Mouse (Mus musculus): Measurements from ENCODE around the gene Epha2. TPM values are rescaled to one million over a fixed set of nuclear protein-coding genes. Genes with fewer than 3 reads are reported as not detected.

Gene Epha2
- polyA plus RNA-seq, 1 experiment, result 16.7 TPM

- TF ChIP-seq POLR2A (IDR thresholded peaks at IDR 0.05; ENCODE audit: low read depth, low read length), result no peak
- Histone ChIP-seq H3K4me1 (ENCODE audit: control insufficient read depth, insufficient read depth, low read length) (peaks cover 9% of the 10 kb centered on the region), H3K4me3 (ENCODE audit: insufficient read depth, low read length) (no peak overlapping the region), H3K27ac (ENCODE audit: insufficient read depth, low read length) (no peak overlapping the region)
Measured at GRCm38 (mm10) chr4:141316023-141316422, 15.0 kb downstream of the Epha2 start.

- no peak for TF ChIP-seq POLR2A (IDR thresholded peaks at IDR 0.05; ENCODE audit: low read depth, low read length)
- TF ChIP-seq CTCF (IDR thresholded peaks at IDR 0.05; ENCODE audit: borderline replicate concordance, insufficient read depth, low read length), result no peak
- no peak overlapping the region for H3K27ac ChIP-seq (ENCODE audit: insufficient read depth, low read length)
Measured at GRCm38 (mm10) chr4:141316498-141317180, 15.6 kb downstream of the Epha2 start.

GRCm38 (mm10) chr4:141317914-141318313 is 16.9 kb downstream of the Epha2 start:
- no peak overlapping the region for H3K4me3 ChIP-seq (ENCODE audit: insufficient read depth, low read length)
- H3K27ac ChIP-seq (ENCODE audit: insufficient read depth, low read length), result no peak overlapping the region
- no peak for TF ChIP-seq CTCF (IDR thresholded peaks at IDR 0.05; ENCODE audit: borderline replicate concordance, insufficient read depth, low read length)
- TF ChIP-seq POLR2A (IDR thresholded peaks at IDR 0.05; ENCODE audit: low read depth, low read length), result no peak
- H3K4me1 ChIP-seq (ENCODE audit: control insufficient read depth, insufficient read depth, low read length), result no peaks in the 10 kb centered on the region

More at GRCm38 (mm10) chr4:141316498-141317180, 15.6 kb downstream of the Epha2 start:
- Histone ChIP-seq H3K4me3 (ENCODE audit: insufficient read depth, low read length) (no peak overlapping the region), H3K4me1 (ENCODE audit: control insufficient read depth, insufficient read depth, low read length) (peaks cover 3% of the 10 kb centered on the region; the same call in 1 of the 2 replicates)

GRCm38 (mm10) chr4:141322526-141322925 is 21.5 kb downstream of the Epha2 start:
- H3K27ac ChIP-seq (ENCODE audit: insufficient read depth, low read length), result no peak overlapping the region
- TF ChIP-seq CTCF (IDR thresholded peaks at IDR 0.05; ENCODE audit: borderline replicate concordance, insufficient read depth, low read length) (no peak), POLR2A (IDR thresholded peaks at IDR 0.05; ENCODE audit: low read depth, low read length) (no peak)
- H3K4me1 ChIP-seq (ENCODE audit: control insufficient read depth, insufficient read depth, low read length), result no peaks in the 10 kb centered on the region
- H3K4me3 ChIP-seq (ENCODE audit: insufficient read depth, low read length), result no peak overlapping the region

GRCm38 (mm10) chr4:141324771-141325191 is 23.7 kb downstream of the Epha2 start:
- H3K27ac ChIP-seq (ENCODE audit: insufficient read depth, low read length), result no peak overlapping the region
- no peak overlapping the region for H3K4me3 ChIP-seq (ENCODE audit: insufficient read depth, low read length)
- TF ChIP-seq POLR2A (IDR thresholded peaks at IDR 0.05; ENCODE audit: low read depth, low read length) (no peak), CTCF (IDR thresholded peaks at IDR 0.05; ENCODE audit: borderline replicate concordance, insufficient read depth, low read length) (no peak)
- no peaks in the 10 kb centered on the region for H3K4me1 ChIP-seq (ENCODE audit: control insufficient read depth, insufficient read depth, low read length)

DNA sequence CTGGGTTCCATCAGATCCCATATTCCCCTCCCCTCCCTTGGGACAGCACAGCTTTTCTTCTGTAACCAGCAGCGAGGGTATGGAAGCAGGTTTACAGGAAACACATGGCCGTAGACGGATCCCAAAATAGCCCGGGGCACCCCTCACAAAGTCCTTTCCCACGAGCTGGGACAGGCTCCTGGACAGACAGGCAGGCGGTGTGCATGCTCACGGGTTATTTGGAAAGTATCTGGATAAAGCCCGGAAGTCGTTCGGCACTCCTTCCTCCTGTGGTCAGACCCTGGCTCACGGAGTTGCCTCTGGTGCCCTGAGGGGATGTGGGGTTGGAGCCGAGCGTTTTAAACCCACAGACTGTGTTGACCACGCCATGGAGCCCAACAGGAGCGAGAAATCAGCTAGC is 24.6 kb downstream of the Epha2 start:
- Histone ChIP-seq H3K27ac (ENCODE audit: insufficient read depth, low read length) (no peak overlapping the region), H3K4me3 (ENCODE audit: insufficient read depth, low read length) (no peak overlapping the region), H3K4me1 (ENCODE audit: control insufficient read depth, insufficient read depth, low read length) (no peaks in the 10 kb centered on the region)
- no peak for TF ChIP-seq POLR2A (IDR thresholded peaks at IDR 0.05; ENCODE audit: low read depth, low read length)
- no peak for TF ChIP-seq CTCF (IDR thresholded peaks at IDR 0.05; ENCODE audit: borderline replicate concordance, insufficient read depth, low read length)

DNA sequence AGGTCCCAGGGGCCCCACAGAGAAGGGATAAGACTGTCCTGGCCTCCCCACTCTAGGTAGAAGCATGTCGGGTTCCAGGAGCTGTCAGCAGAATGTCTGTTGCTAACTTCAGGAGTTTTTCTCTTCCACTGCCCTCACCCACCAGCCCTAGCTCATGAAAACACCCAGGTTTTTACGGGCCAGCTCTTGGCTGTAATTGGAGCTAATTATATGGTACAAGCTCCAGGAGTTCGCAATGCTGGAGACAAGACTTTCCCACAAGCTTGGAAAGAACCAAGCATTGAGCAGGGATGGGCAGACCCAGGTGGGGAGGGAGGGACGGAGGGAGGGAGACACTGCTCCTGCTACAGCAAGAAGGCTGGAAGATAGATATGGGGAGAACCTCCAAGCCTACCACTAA is 26.0 kb downstream of the Epha2 start:
- Histone ChIP-seq H3K27ac (ENCODE audit: insufficient read depth, low read length) (no peak overlapping the region), H3K4me1 (ENCODE audit: control insufficient read depth, insufficient read depth, low read length) (no peaks in the 10 kb centered on the region), H3K4me3 (ENCODE audit: insufficient read depth, low read length) (no peak overlapping the region)
- no peak for TF ChIP-seq CTCF (IDR thresholded peaks at IDR 0.05; ENCODE audit: borderline replicate concordance, insufficient read depth, low read length)

DNA sequence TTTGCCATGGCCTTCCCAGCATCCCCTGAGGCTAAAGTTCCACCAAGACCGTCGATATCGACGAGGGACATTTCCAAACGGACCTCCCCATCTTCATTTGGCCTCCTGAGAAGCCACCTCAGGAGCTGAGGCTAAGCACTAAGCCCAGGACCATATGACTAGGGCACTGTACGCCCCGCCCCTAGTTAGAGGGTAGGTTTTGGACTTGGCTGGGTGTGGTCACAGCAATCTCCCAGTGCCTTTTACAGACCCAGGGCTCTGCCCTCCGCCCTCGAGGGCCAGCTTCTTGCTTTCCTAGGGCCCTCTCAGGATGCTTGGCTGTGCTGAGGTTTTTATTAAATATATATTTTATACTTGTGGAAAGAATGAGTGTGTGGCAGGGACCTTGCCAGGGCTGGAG is 27.7 kb downstream of the Epha2 start:
- Histone ChIP-seq H3K4me3 (ENCODE audit: insufficient read depth, low read length) (no peak overlapping the region), H3K4me1 (ENCODE audit: control insufficient read depth, insufficient read depth, low read length) (no peaks in the 10 kb centered on the region), H3K27ac (ENCODE audit: insufficient read depth, low read length) (no peak overlapping the region)
- TF ChIP-seq POLR2A (IDR thresholded peaks at IDR 0.05; ENCODE audit: low read depth, low read length) (no peak), CTCF (IDR thresholded peaks at IDR 0.05; ENCODE audit: borderline replicate concordance, insufficient read depth, low read length) (no peak)

- no peak overlapping the region for H3K27ac ChIP-seq (ENCODE audit: insufficient read depth, low read length)
- no peaks in the 10 kb centered on the region for H3K4me1 ChIP-seq (ENCODE audit: control insufficient read depth, insufficient read depth, low read length)
- TF ChIP-seq POLR2A (IDR thresholded peaks at IDR 0.05; ENCODE audit: low read depth, low read length) (no peak), CTCF (IDR thresholded peaks at IDR 0.05; ENCODE audit: borderline replicate concordance, insufficient read depth, low read length) (no peak)
- H3K4me3 ChIP-seq (ENCODE audit: insufficient read depth, low read length), result no peak overlapping the region
Measured at GRCm38 (mm10) chr4:141329968-141330367, 28.9 kb downstream of the Epha2 start.

DNA sequence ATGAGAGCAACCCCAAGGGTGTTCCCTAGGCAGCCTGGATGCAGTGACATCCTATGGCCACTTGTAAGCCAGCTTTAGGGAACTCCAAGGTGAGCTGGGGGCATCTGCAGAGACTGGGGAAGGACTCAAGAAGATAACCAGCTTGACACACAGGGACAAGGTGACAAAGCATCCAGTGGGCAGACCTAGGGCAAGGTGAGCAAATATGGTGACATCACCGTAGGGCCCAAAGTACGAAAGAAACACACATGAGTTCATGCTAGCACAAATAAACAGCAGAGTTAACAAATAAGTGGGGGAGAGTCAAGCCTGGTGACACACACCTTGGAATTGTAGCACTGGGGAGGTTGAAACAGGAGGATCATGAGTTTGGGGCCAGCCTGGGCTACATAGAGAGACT is 30.4 kb downstream of the Epha2 start:
- H3K4me3 ChIP-seq (ENCODE audit: insufficient read depth, low read length), result no peak overlapping the region
- no peak for TF ChIP-seq POLR2A (IDR thresholded peaks at IDR 0.05; ENCODE audit: low read depth, low read length)
- TF ChIP-seq CTCF (IDR thresholded peaks at IDR 0.05; ENCODE audit: borderline replicate concordance, insufficient read depth, low read length), result no peak
- H3K4me1 ChIP-seq (ENCODE audit: control insufficient read depth, insufficient read depth, low read length), result no peaks in the 10 kb centered on the region
- H3K27ac ChIP-seq (ENCODE audit: insufficient read depth, low read length), result no peak overlapping the region

All from embryonic fibroblast, embryonic 13.5 days (primary cell).